Mouse (Mus musculus) gastrocnemius, postnatal 14 days (tissue): ENCODE measurements at regions not wholly inside any gene's neighbourhood (a gene's known extent, or its start where the extent isn't known, plus 50 kb on each side); places are given as distances from the start of the nearest gene placed in this dataset.

ENCODE experiments used
- DNase-seq: peaks from one replicate; pipeline ENCODE4 v3.0.0; 2021; ENCODE audit warnings: mixed read lengths
- intact Hi-C: fragments of 180-260 bp; cut with DNase I; formaldehyde crosslinking; loops from one replicate; pipeline ENCODE4 v1.15.1; 2025; ENCODE audit warnings: low total_unique reads

GRCm38 (mm10) chr16:74637638-74638037, 226.0 kb upstream of the Robo2 start:
- DNase-seq, result no peak
- intact Hi-C loops, result no loop called here

- DNase-seq, result no peak
- intact Hi-C loops, result no loop called here
Measured at GRCm38 (mm10) chr16:74625783-74626182, 214.2 kb upstream of the Robo2 start.

- intact Hi-C loops, result no loop called here
- DNase-seq, result no peak
Measured at GRCm38 (mm10) chr16:74612072-74612471, 200.4 kb upstream of the Robo2 start.

- intact Hi-C loops, result no loop called here
- DNase-seq, result no peak
Measured at GRCm38 (mm10) chr16:74609564-74609963, 197.9 kb upstream of the Robo2 start.

- intact Hi-C loops, result no loop called here
Measured at GRCm38 (mm10) chr16:74598361-74598760, 186.7 kb upstream of the Robo2 start.

GRCm38 (mm10) chr16:74597735-74598340, 186.2 kb upstream of the Robo2 start:
- DNase-seq, result no peak
- intact Hi-C loops, result no loop called here

More at GRCm38 (mm10) chr16:74598361-74598760, 186.7 kb upstream of the Robo2 start:
- DNase-seq, result no peak

GRCm38 (mm10) chr16:74591896-74592295, 180.3 kb upstream of the Robo2 start:
- intact Hi-C loops, result no loop called here
- DNase-seq, result no peak

- DNase-seq, result no peak
- intact Hi-C loops, result no loop called here
Measured at GRCm38 (mm10) chr16:74582645-74583423, 171.2 kb upstream of the Robo2 start.

GRCm38 (mm10) chr16:74548374-74548773, 136.7 kb upstream of the Robo2 start:
- intact Hi-C loops, result no loop called here
- no peak for DNase-seq

GRCm38 (mm10) chr16:74530531-74530930, 118.9 kb upstream of the Robo2 start:
- intact Hi-C loops, result no loop called here
- DNase-seq, result no peak

- no peak for DNase-seq
- intact Hi-C loops, result no loop called here
Measured at GRCm38 (mm10) chr16:74528245-74528644, 116.6 kb upstream of the Robo2 start.

GRCm38 (mm10) chr16:74526521-74526920, 114.9 kb upstream of the Robo2 start:
- intact Hi-C loops, result no loop called here
- DNase-seq, result no peak

GRCm38 (mm10) chr16:74520501-74520900, 108.9 kb upstream of the Robo2 start:
- intact Hi-C loops, result no loop called here
- no peak for DNase-seq

GRCm38 (mm10) chr16:74517888-74518287, 106.3 kb upstream of the Robo2 start:
- no peak for DNase-seq
- intact Hi-C loops, result no loop called here

GRCm38 (mm10) chr16:74517374-74517773, 105.7 kb upstream of the Robo2 start:
- intact Hi-C loops, result no loop called here
- no peak for DNase-seq

- intact Hi-C loops, result no loop called here
Measured at GRCm38 (mm10) chr16:74514481-74514880, 102.9 kb upstream of the Robo2 start.

GRCm38 (mm10) chr16:74510383-74510782, 98.8 kb upstream of the Robo2 start:
- intact Hi-C loops, result no loop called here
- no peak for DNase-seq

More at GRCm38 (mm10) chr16:74514481-74514880, 102.9 kb upstream of the Robo2 start:
- DNase-seq, result no peak

GRCm38 (mm10) chr16:74509489-74509888, 97.9 kb upstream of the Robo2 start:
- intact Hi-C loops, result no loop called here
- no peak for DNase-seq

- intact Hi-C loops, result no loop called here
- no peak for DNase-seq
Measured at GRCm38 (mm10) chr16:74506719-74507118, 95.1 kb upstream of the Robo2 start.

- no peak for DNase-seq
- intact Hi-C loops, result no loop called here
Measured at GRCm38 (mm10) chr16:74506173-74506709, 94.6 kb upstream of the Robo2 start.

GRCm38 (mm10) chr16:74504426-74504825, 92.8 kb upstream of the Robo2 start:
- intact Hi-C loops, result no loop called here
- DNase-seq, result no peak
